Mouse (Mus musculus): ENCODE measurements around the gene Tenm3.

The Tenm3 gene

GRCm38 (mm10) chr8:48740951-48741350 is 102.8 kb downstream of the Tenm3 start:
- in situ Hi-C loops (cut with MboI): no loop called here

GRCm38 (mm10) chr8:48740147-48740881 is 103.4 kb downstream of the Tenm3 start:
- in situ Hi-C loops (cut with MboI): no loop called here

GRCm38 (mm10) chr8:48733731-48734130 is 110.0 kb downstream of the Tenm3 start:
- in situ Hi-C loops (cut with MboI): no loop called here

GRCm38 (mm10) chr8:48733057-48733456 is 110.7 kb downstream of the Tenm3 start:
- in situ Hi-C loops (cut with MboI): no loop called here

- in situ Hi-C loops (cut with MboI): no loop called here
Observed at GRCm38 (mm10) chr8:48730701-48731100, 113.0 kb downstream of the Tenm3 start.

- in situ Hi-C loops (cut with MboI): no loop called here
Observed at GRCm38 (mm10) chr8:48728833-48729690, 114.7 kb downstream of the Tenm3 start.

GRCm38 (mm10) chr8:48728006-48728405 is 115.7 kb downstream of the Tenm3 start:
- in situ Hi-C loops (cut with MboI): no loop called here

- in situ Hi-C loops (cut with MboI): no loop called here
Observed at GRCm38 (mm10) chr8:48722744-48723143, 121.0 kb downstream of the Tenm3 start.

- in situ Hi-C loops (cut with MboI): no loop called here
Observed at GRCm38 (mm10) chr8:48722318-48722717, 121.4 kb downstream of the Tenm3 start.

- in situ Hi-C loops (cut with MboI): no loop called here
Observed at GRCm38 (mm10) chr8:48721376-48721775, 122.4 kb downstream of the Tenm3 start.

GRCm38 (mm10) chr8:48715616-48716015 is 128.1 kb downstream of the Tenm3 start:
- in situ Hi-C loops (cut with MboI): no loop called here

GRCm38 (mm10) chr8:48706666-48707065 is 137.1 kb downstream of the Tenm3 start:
- in situ Hi-C loops (cut with MboI): no loop called here

GRCm38 (mm10) chr8:48704885-48705515 is 138.8 kb downstream of the Tenm3 start:
- in situ Hi-C loops (cut with MboI): no loop called here

GRCm38 (mm10) chr8:48704485-48704884 is 139.3 kb downstream of the Tenm3 start:
- in situ Hi-C loops (cut with MboI): no loop called here

- in situ Hi-C loops (cut with MboI): no loop called here
Observed at GRCm38 (mm10) chr8:48690665-48691395, 152.9 kb downstream of the Tenm3 start.

GRCm38 (mm10) chr8:48688706-48689105 is 155.0 kb downstream of the Tenm3 start:
- in situ Hi-C loops (cut with MboI): no loop called here

GRCm38 (mm10) chr8:48688188-48688587 is 155.6 kb downstream of the Tenm3 start:
- in situ Hi-C loops (cut with MboI): no loop called here

GRCm38 (mm10) chr8:48673476-48673875 is 170.3 kb downstream of the Tenm3 start:
- in situ Hi-C loops (cut with MboI): no loop called here

GRCm38 (mm10) chr8:48672471-48672870 is 171.3 kb downstream of the Tenm3 start:
- in situ Hi-C loops (cut with MboI): no loop called here

GRCm38 (mm10) chr8:48671318-48671717 is 172.4 kb downstream of the Tenm3 start:
- in situ Hi-C loops (cut with MboI): no loop called here

- in situ Hi-C loops (cut with MboI): no loop called here
Observed at GRCm38 (mm10) chr8:48670895-48671294, 172.9 kb downstream of the Tenm3 start.

- in situ Hi-C loops (cut with MboI): no loop called here
Observed at GRCm38 (mm10) chr8:48670387-48670786, 173.4 kb downstream of the Tenm3 start.
